Mouse (Mus musculus): ENCODE data around the gene Mthfd1l.

Gene Mthfd1l

DNA sequence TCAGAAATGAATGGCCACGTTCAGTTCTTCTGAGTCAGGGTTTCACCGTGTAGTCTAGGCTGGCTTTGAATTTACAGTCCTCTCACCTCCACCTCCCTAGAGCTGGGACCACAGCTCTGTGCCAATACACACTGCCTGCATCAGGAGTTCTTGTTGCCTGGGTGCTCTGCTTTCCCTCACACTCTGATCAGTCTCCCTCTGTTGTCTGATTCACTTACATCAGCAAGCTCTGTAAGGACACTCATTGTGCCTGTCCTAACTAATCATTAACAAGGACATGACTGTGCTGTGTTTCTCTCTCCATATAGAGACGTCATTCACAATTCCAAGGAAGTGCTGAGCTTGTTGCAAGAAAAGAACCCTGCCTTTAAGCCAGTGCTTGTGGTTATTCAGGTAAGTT is 5.4 kb downstream of the Mthfd1l start:
- CTCF ChIA-PET = no interaction called here

DNA sequence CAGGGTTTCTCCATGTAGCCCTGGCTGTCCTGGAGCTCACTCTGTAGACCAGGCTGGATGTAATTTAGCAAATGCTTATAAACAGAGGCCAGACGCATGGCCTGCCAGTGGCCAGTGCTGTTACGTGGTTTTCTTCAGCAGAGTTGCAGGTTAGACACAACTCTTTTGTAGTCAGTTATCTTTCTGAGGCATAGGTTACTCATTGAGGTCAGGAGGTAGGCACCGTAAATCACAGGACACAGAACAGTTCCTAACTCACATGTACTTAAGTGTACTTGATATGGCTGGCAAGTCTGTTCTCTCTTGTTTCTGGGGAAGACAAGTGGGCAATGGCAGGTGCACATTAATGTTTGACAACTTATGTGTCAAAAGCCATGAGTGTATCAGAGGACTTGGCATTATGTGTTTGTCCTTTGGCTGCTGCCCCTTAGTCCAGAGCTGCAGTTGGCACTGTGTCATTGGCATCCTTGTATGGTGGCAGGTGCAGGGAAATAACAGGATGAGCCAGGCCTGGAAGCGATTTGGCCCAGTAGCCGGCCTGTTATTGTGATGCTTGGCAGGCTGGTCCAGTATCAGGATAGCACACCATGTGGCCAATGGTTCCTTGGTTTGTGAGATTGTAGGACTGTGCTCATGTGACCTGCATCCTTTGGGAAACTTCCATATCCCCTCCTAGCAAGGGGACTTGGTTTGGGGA is 6.0 kb downstream of the Mthfd1l start:
- CTCF ChIA-PET = no interaction called here

DNA sequence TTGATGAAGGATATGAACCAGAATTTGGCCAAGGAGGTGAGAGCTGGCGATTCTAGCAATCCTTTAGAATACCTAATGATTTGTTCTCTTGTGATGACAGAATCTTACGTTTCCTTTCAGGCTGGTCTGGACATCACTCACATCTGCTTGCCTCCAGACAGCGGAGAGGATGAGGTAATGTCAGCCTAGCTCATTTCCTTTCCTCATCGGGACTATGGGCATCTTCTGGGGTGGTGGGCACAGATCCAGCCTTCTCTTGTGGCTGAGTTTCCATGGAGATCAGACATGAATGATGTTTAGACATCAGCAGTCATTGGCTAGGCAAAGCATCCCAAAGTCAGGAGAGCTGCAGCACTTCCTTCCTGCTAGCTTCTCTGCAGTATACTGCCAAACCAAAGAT is 7.3 kb downstream of the Mthfd1l start:
- CTCF ChIA-PET = no interaction called here

DNA sequence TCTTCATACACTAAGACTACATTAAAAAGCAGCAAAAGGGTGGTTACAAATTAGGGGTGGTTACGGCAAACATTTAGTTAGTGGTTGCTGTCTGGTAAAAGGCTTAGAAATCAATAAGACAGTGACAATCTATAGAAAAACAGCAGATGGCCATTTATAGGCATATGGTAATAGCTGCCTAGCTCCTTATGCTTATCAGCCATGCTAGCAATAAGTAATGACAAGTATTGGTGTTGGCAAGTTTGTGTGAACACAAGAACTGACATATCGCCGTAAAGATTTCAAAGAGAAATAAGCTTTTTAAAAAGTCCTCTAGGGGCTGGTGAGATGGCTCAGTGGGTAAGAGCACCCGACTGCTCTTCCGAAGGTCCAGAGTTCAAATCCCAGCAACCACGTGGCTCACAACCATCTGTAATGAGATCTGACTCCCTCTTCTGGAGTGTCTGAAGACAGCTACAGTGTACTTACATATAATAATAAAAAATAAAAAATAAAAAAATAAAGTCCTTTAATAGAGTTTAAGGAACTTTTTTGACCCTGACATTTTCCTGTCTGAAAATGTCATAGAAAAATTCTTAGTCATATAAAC is 17.5 kb downstream of the Mthfd1l start:
- CTCF ChIA-PET = no interaction called here

DNA sequence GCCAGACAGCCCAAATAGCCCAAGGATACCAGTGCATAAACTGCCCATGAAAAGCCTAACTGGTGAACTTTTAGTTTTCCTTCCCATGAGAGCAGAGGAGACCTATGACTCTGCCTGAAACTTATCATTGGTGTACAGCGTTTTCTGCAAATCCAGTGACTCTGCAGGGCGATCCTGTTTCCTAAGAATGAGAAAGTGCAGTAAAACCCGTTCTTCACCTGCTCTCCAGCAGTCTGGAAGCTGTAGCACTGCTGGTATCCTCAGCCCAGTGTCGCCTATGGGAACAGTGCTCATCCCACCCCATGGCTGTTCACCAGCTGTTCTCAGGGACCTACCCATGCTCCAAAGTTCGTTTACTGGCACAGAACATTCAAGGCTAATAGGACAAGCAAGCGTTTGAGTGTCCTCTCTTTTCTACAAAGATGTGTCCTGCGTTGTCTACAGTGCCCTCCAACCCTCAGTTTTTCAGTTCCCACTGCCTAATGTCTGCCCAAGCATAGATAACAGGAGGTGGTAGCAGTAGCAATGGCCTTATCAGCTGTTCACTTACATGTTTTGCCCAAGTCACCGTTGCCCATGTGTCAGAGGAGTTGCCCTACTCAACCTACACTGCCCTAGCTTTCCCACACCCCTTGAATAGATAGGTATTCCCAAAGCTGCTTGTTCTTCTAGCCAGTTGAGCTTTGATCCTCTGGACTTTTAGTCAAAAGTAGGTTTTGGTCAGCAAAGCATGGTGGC is 20.6 kb downstream of the Mthfd1l start:
- CTCF ChIA-PET = no interaction called here

DNA sequence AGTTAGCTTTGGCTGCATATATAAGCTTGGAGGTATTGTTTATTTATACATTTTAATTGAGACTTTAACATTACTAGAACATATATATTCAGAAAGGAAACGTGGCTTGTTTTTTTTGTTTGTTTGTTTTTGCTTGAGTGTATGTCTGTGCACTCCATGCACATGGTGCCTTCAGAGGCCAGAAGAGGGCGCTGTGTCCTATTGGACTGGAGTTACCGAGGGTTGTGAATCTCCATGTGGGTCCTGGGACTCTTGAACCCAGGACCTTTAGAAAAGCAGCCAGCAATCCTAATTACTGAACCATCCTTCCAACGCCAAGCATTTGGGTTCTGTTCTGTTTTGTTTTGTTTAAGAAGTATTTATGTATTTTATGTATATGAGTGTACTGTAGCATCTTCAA is 22.4 kb downstream of the Mthfd1l start:
- CTCF ChIA-PET = interaction anchor here (0.6 to 0.9 kb wide), 3 partner anchors 12 to 72 kb away, joined by 3 to 15 read pairs (median 11); no protein-coding TSS in a partner anchor

DNA sequence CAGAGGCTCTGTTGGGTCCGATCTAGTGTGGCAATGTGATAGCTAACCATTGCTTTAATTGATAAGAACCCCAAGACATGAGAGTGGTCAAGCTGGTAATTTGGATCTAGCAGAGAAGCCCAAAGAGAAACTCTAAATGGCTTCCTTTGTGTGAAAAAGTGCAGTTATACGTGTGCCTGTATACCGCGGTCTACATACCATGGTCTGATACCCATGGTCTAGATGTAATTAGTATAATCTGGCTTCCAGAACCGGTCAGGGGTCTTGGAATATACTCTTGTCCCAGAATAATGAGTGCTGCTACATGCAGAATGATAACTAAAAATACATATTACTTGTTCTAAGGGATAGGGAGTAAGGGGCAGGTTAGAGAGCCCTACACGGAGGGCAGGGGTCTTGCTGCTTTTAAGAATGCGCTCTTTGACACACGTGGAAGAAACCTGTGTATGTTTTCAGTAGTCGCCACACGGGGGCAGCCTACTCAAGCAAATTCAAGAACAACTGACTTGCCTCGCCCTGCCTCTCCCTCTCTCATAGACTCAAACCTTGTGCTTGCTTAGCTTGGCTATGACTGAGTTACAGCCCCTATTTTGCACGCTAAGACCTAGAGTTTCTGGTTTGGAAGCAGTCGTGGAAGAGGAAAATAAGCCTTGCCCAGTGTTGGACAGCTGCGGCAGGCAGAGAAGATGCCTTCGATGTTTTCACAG is 23.4 kb downstream of the Mthfd1l start:
- CTCF ChIA-PET = interaction anchor here (0.5 to 0.9 kb wide), 4 partner anchors 32 to 1647 kb away, joined by 3 to 15 read pairs (median 3); no protein-coding TSS in a partner anchor

DNA sequence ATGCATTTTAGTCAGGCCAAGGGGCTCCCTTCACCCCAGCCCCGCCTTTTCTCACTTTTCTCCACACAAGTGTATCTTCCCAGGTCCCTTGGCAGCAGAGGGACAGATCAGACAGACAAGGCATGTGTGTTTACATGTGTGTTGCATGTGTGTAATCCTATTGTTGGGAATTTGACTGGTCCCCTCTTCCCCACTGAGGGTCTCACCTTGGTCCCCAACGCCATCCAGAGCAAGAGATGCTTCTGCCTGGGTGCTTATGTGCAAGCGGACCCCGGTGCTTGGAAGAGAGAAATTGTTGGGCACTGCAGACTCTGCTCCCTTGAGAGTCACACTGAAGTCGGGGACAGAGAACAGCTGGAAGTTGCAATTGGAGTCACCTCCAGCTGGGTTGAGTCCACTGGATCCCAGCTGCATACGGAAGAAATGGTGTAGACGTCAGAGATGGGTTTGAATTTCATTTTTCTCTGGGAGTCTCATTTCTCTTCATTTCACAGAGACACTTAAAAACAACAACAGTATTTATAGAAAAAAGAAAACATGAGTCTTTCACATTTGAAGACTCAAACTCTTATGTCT is 25.0 kb downstream of the Mthfd1l start:
- CTCF ChIA-PET = no interaction called here

DNA sequence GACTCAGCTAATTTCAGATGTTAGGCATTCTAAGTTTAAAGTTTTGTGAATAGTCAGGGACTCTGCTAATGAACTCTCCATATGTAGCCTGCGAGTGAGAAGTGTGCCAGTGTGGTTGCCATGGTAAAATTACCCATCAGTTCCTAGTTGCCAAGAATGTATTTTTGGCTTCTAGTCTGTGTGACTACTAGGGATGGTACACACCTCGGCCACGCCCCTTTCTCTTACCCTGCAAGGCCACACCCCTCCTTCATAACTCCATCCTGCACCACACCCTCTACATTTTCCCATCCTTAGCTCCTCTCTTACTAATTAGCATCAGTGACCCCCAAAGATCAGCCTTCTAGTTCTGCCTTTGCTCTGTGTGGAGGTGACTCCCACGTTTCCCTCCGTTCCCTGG is 29.8 kb downstream of the Mthfd1l start:
- CTCF ChIA-PET = interaction anchor here (0.6 kb wide), 1 partner anchor 339 kb away, joined by 3 read pairs; no protein-coding TSS in a partner anchor

DNA sequence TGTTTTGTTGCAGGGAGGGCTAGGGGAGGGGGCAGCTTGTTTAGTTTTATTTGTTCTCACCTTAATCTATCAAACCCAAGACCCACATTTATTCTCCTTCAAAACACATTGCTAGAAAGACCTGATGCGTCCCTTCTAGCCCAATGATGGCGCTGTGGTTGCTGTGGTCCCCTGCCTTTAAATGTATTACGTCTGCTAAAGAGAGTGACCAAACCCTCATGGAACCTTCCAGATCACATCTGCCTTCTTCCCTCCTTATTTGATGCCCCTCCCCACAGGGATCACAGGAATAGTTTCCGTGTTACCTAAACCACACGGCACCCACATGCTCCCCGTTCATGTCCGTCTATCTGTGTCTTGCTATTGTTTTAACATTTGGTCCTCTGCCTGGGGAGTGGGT is 32.3 kb downstream of the Mthfd1l start:
- CTCF ChIA-PET = no interaction called here

DNA sequence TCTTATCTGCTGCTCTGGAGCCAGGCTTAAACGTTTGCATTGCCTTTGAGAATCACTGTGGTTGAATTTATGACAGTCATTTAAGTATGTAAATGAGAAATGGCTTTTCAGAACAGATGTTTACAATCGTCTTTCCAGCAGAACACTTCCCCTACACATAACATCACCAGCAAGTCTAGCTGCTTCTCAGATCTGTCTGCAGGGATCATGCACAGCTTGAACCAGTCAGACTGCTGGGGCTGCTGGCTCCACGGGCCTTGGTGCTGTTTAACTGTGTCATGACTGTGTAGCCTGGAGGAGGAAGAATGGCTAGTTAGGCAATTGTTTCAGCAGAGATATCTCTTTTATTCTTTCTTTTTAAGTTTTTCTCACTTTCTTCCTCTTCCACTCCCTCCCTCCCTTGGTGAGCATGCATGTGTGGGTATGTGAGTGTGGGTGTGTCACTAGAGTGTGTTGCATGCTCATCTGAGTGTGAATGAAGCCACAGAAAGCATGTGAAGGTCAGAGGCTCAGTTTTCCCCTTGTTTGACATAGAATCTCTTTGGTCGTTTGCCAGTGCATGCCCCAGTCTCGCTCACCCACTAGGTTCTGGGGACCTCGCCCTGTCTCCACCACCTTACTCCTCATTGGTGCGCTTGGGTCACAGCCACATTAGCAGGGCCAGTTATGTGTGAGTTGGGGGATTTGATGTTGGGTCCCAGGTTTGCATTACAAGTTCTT is 33.5 kb downstream of the Mthfd1l start:
- CTCF ChIA-PET = no interaction called here

DNA sequence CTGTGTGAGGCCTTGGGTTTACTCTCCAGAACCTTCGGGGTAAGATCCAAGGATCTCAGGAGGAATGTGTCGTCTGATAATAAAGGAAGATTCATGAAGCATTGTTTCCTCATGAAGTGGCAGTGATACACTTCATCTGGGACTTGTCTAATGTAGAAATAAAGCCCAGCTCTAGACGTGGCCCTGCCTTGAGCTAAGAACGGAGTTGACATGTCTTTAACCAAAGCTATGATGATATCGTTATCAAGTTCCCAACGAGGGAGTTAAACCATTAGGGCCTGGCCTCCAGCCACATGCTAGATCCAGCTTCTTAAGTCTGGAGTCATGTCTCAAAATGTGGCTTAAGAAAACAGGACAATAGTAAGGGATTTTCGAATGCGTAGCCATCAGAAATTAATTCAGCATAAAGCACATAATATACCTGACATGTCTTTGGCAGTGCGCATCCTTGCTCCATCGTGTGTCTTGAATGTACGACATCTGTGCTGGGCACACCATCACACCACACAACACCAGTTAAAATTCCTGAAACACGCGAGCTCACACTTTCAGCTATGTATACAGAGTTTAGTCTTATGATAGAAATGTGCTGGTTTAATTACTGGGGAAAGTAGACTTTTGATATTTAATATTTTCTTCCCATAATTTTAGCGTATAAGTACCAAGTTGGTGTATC is 49.8 kb downstream of the Mthfd1l start:
- CTCF ChIA-PET = no interaction called here

DNA sequence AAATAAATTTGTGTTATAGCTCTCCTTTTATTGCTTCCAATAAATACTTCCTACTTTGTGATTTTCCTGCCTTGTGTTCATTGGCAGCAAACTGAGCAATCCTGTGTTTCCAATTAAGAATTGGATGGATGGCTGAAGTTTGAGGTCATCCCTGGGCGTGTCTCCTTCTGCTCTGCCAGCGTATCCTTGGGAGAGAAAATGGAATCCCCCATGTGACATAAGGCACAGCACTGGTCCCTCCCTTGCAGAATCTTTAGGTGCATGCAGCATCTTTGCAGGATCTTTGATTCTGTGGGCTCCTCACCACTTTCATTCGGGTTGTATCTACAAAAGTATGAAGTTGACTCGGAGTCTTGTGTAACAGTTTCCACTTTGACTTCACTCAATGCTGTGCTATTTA is 53.7 kb downstream of the Mthfd1l start:
- CTCF ChIA-PET = no interaction called here

DNA sequence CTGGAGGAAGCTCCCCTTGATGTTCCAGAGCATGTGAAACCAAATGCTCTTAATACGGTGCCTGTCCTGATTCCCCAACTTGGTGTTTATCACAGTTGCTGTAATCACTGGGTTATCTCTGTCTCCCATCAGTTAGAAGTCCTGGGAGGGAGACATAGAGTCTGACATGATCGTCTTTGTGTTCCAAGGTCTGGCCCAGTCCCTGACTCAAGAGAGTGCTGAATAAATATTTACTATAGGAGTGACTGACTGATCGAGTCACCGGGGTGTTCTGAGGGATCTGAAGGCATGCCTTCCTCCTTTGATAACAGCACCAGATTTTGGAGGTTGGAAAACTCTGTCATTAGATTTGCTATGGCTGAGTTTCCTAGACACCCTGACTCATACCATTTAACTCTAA is 54.5 kb downstream of the Mthfd1l start:
- CTCF ChIA-PET = interaction anchor here (1.1 kb wide), 1 partner anchor 31 kb away, joined by 3 read pairs; no protein-coding TSS in a partner anchor

DNA sequence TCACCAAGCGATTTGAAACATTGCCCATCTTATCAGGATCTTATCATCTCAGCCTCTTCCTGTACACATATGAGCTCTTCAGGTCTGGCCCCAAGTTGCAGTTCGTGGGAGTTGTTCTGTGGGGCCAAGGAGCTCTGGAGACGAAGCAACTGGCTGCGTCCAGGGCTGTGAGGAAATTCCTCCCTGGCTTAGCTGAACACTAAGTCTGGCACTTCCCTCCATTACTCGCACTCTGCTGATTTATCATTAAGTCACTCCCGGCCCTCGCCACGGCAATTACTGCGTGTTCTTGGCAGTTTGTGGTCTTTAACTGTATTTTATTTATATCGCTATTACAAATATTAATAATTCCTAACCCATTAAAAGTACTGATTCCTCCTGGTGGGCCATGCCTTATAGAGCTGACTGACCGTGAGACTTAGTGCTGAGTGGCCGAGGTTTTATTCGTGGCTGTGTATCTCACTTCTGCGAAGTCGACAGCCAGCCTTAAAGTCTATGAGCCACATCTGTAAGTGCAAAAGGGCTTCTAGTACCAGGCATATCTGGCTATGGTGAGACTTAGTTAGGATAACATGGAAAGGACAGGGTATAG is 56.0 kb downstream of the Mthfd1l start:
- CTCF ChIA-PET = interaction anchor here (1.1 to 1.2 kb wide), 2 partner anchors 32 to 33 kb away, joined by 3 to 15 read pairs; no protein-coding TSS in a partner anchor

DNA sequence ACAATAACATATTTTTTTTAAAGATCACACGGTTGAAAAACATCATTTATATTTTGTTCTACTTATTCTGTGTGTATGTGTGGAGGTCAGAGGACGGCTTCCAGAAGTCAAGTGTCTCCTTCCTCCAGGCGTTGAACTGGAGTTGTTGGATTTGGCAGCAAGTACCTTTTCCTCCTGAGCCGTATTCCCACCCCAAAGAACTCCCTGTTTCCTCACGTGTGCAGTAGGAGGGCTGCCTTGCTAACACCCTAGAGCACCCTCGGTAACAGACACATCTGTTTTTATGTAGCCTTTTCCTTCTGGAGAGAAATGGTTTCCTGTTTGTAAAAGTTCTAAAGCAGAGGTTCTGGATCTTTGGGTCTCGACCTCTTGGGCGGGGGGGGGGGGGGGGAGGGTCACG is 60.8 kb downstream of the Mthfd1l start:
- CTCF ChIA-PET = no interaction called here

DNA sequence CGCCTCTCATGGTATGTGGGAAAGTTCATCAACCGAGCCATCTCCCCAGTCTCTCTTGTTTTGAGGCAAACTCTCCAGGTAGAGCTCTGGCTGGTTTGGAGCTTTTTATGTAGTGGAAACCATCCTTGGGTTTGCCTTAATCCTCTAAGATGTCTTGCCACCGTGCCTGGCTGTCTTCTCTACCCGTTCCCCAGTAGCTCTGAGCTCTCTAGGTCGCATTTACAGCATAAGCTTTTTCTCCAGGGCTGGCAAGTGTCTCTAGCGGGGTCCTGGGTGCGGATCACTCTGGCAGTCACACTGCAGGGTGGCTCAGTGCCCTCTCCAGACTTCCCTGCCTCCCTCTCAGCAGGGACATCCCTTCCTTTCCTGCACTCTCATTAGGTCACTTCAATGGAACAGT is 63.6 kb downstream of the Mthfd1l start:
- CTCF ChIA-PET = no interaction called here

DNA sequence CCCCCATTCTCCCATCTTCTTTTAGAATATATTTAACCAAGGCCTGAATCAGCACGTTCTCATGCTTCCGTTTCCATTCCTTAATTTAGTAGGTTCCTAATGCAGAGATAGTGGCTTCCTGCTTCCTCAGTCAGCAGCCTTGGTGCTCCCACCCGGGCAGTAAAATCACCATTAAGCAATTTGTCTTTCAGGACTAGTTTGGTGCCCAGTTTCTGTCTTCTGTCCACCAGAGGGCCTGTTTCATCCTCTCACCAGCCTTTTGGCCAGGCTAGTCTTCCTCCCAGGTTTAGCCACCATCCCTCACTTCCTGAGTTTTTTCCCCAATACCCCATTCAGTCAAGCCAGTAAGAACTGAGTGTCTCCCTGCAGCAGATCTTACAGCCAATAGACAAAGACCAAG is 64.1 kb downstream of the Mthfd1l start:
- CTCF ChIA-PET = no interaction called here

DNA sequence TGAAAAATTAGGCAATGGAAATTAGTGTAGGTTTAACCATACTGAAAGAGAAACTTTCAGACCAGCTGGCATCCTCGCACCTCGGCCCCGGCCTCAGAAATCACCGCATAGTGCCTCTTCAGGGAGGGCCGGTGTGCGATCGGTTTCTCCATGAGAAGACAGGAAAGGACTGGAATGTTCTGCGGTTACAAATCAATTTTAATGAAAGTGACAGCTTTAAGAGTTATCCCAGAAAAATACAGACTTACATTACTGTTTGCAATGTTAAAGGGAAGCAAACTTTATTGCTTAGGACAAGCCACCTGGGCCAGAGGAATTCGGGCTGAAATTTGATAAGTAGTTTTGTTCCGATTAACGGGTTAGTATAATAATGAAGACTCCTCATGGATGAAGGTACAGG is 65.7 kb downstream of the Mthfd1l start:
- CTCF ChIA-PET = no interaction called here

DNA sequence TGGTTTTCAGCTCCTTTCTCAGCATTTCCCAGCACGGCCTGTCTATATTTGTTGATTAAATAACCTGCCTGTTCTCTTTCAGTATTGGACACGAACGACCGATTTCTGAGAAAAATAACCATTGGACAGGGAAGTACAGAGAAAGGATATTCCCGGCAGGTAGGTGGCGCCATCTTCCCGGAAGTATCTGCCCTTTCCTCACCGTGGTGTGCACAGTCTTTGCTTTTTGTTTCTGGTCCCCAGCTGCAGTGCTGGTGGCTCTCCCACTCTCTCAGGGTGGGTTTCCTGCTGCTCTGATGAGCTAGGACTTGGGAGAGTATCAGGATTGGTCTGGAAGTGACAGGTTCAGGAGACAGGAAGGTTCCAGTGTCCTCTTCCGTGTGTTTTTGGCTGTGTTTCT is 68.8 kb downstream of the Mthfd1l start:
- CTCF ChIA-PET = no interaction called here
